Mouse (Mus musculus) hindlimb bud, embryonic 11.5 days (tissue): ENCODE measurements at regions not wholly inside any gene's neighbourhood (a gene's known extent, or its start where the extent isn't known, plus 50 kb on each side); places are given as distances from the start of the nearest gene placed in this dataset.

Source experiments
- DNase-seq: peaks from one replicate; pipeline ENCODE4 v3.0.0-alpha.2; 2012; ENCODE audit warnings: low read depth, low spot score; ENCODE audit errors: extremely low spot score

DNA sequence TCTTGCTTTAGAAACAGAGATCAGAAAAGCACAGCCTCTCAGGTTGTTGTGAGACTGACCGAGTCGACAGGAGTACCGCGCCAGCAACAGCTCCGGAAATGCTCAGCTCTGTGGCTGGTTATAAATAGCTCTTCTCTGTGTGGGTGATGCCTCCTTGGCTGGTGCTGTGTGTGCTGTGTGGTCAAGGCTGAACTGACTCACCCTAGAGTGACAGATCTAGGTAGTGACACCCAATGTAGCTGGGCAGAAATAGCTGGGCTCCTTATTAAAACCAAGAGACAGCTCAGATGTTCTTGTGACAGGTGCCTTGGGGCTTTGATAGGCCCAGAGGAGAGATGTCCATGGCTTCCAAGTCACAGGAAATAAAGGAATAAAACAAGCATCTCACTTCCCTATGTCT, 220.7 kb downstream of the 4933412E24Rik start:
- no peak for DNase-seq

DNA sequence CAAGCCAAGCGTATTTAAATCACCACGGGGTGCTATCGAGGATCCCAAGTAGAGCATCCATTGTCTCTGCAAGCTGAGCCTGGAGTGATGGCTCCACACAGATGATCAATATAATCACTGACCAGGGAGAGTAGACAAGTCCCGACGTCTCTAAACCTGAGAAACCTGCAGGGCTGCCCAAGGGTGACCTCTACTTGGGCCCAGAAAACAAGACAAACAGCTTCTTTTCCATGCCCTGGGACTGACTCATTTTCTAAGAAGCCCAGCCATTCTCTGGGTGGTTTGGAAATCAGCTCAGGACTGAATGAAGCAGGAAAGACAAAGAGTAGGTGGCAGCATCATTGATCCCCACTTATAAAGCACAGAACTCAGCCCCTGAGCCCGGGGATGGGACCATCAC, 221.5 kb downstream of the 4933412E24Rik start:
- DNase-seq: no peak

DNA sequence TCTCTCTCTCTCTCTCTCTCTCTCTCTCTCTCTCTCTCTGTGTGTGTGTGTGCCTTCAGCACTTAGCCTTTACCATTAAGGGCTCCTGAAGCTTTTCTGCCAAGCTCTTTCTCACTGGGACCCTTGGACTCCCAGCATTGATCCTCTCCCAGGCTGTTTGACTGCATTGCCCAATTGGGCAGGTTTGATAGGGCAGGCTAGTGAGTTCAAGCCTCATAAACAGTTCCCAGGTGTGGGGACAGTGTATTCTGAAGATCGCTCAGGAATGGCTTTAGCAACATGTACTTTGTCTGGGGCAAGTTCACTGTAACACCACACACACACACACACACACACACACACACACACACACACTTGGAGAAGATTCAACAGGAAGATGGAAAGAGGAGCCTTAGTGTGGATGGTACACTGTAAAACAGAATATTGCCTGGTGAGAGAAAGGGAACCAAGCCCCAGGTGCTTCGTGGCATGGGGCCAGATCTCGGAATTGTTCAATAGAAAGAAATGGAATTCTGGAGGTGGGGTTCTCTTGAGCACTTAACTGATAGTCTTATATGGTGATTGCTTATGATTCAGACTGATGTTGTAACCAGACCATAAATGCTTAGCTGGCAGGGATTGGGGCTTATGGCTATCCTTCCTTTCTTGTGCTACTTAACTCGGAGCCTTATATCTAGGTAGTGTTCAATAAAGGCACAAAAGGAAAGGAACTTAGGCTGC, 229.5 kb downstream of the 4933412E24Rik start:
- DNase-seq: no peak

- DNase-seq: no peak
These were observed 230.4 kb downstream of the 4933412E24Rik start for GRCm38 (mm10) chr15:59785981-59786380.

DNA sequence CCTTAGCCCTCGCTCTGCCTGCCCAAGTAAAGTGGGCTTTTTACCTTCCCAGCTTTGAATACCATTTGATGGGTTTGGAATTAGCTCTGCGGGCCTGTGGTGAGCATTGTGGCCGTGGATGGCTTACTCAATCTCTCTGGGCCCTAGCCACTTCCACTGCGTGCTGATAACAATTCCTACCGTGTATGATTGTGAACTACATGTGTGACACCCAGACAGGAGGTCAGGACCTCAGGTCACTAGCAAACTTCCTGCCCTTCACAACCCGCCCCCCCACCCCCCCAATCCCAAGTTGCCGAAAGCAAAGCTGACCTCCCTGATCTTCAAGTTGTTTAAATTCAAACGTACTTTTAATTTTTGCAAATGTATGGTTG, 231.9 kb downstream of the 4933412E24Rik start:
- no peak for DNase-seq

- DNase-seq: no peak
These were observed 232.4 kb downstream of the 4933412E24Rik start for GRCm38 (mm10) chr15:59783782-59784555.

DNA sequence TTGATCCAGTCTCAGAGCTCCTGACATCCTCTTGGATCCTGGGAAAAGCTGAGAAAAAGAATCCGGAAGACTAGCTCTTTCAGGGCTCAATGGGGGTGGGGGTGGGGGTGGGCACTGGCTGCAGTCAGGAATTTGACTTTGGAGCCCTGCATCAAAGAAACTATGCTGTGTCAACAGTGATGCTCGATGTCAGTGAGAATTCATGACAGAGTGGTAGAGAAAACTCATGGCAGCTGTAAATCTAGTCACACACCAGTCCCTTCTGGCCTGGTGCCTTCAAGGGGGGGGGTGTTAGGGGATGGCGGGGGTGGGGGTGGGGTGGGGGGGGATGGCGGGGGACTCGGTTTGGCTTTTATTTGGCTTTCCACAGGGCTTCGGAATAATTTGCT, 233.0 kb downstream of the 4933412E24Rik start:
- DNase-seq: no peak

DNA sequence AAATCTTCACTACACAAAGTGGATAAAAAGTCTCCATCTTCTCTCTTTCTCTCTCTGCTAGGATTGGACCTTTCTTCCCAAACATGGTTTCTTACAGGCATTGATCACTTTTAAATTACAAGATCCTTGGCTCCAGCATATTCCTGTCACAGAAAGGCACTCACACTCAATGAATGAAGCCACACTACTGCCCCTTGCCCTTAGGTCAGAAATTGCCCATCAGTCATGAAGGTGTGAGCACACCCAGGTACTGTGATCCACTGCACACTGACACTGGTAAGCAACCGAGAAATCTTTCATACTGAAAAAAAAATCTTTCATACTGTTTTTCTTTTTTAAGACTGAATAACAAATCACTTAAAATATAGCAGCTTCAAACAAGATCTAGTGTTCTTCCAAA, 235.9 kb downstream of the 4933412E24Rik start:
- DNase-seq: no peak

GRCm38 (mm10) chr15:59777307-59777871, 239.0 kb downstream of the 4933412E24Rik start:
- DNase-seq: no peak

- DNase-seq: no peak
These were observed 240.6 kb downstream of the 4933412E24Rik start for GRCm38 (mm10) chr15:59775781-59776180.

- DNase-seq: no peak
These were observed 242.4 kb downstream of the 4933412E24Rik start for GRCm38 (mm10) chr15:59773983-59774382.

- no peak for DNase-seq
These were observed 243.8 kb downstream of the 4933412E24Rik start for GRCm38 (mm10) chr15:59772595-59772994.

- no peak for DNase-seq
These were observed 254.4 kb downstream of the 4933412E24Rik start for GRCm38 (mm10) chr15:59762061-59762460.

- no peak for DNase-seq
These were observed 255.9 kb downstream of the 4933412E24Rik start for GRCm38 (mm10) chr15:59760490-59760889.

DNA sequence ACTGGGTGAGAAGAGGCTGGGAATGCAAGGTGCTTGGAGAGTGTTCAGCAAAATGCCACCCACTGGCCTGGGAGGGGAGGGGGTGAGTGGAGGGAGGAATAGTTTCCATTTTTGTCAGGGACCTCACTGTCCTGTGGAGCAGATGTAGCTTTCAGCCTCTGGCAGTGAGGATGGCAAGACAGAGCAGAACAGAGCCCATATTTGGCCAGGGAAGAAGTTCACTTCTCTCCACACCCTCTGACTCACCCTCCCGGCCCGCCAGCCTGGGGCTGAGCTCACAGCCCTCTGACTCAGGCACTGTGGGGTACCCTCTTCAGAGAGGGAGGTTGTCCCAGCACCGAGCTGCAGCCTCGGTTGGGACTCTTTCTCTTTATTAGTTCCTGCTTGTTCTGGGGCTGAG, 256.8 kb downstream of the 4933412E24Rik start:
- DNase-seq: no peak

- no peak for DNase-seq
These were observed 257.4 kb downstream of the 4933412E24Rik start for GRCm38 (mm10) chr15:59758971-59759370.

- no peak for DNase-seq
These were observed 260.3 kb downstream of the 4933412E24Rik start for GRCm38 (mm10) chr15:59756141-59756540.

- DNase-seq: no peak
These were observed 261.5 kb downstream of the 4933412E24Rik start for GRCm38 (mm10) chr15:59754906-59755305.

DNA sequence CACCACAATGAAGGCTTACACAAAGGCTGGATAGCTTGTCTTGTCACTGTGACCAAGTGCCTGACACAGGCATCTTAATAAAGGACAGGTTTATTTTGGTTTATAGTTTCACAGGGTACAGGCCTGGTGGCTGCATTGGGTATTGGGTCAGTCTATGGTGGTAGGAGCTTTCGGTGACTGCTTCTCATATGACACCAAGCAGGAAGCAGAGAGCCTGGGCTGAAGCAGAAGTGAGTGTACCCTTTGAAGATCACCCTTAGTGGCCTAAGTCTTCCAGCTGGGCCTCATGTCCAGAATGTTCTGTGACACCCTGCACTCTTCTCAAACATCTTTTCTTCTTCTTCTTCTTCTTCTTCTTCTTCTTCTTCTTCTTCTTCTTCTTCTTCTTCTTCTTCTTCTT, 264.1 kb downstream of the 4933412E24Rik start:
- no peak for DNase-seq

DNA sequence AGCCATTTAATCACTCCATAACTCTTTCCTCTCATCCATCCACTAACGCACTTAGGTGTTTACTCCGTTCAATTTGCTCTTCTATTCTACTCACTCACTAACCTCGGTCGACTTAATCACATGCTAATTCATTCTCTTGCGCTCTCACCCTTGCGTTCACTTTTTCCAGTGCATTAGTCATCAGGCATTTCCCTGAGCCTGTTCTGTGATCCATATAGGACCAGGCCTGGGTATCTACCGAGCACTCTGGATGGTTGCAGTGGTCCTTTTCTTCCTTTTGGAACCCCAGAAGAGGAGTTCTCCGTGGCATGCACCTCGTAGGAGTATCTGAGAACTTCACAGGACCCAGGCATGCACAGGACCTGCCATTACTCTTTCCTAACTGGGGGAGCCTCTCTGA, 270.1 kb downstream of the 4933412E24Rik start:
- no peak for DNase-seq

GRCm38 (mm10) chr15:59744411-59744931, 271.9 kb downstream of the 4933412E24Rik start:
- no peak for DNase-seq

GRCm38 (mm10) chr15:59739197-59739596, 277.2 kb downstream of the 4933412E24Rik start:
- DNase-seq: no peak
